Mouse (Mus musculus) MEL (cell line): ENCODE measurements around the gene Slc25a21. TPM values are rescaled to one million over a fixed set of nuclear protein-coding genes. Genes with fewer than 3 reads are reported as not detected.
A peak's percentile ranks its signal among the peaks of the same experiment; 100 is the strongest.

ENCODE experiments used
- DNase-seq: peaks from one replicate; pipeline ENCODE4 v3.0.0; 2011; ENCODE audit warnings: low read depth, low spot score
- H3K27ac ChIP-seq: 2 replicates; pipeline ENCODE4 v1.5.1; 2012; ENCODE audit warnings: low read depth, mild to moderate bottlenecking, control low read depth, low read length, moderate library complexity; ENCODE audit not compliant: control insufficient read depth
- H3K27me3 ChIP-seq, 2 experiments: fragments of 150-350 bp in 1 of 2; sonication (generic) in 1 of 2; 2 replicates each; pipeline ENCODE4 v1.6.1; 2012; ENCODE audit warnings: low read length in 2 of 2, mild to moderate bottlenecking in 2 of 2, improper control_type of control experiment in 1 of 2, moderate library complexity in 1 of 2; ENCODE audit not compliant: insufficient read depth in 2 of 2, control insufficient read depth in 1 of 2
- H3K36me3 ChIP-seq, 2 experiments: 2 replicates each; pipeline ENCODE4 v1.6.1; 2012 to 2014; ENCODE audit warnings: low read length in 2 of 2, improper control_type of control experiment in 1 of 2, inconsistent platforms in 1 of 2, mild to moderate bottlenecking in 1 of 2; ENCODE audit not compliant: insufficient read depth in 2 of 2, control insufficient read depth in 1 of 2
- H3K4me1 ChIP-seq, 2 experiments: fragments of 150-350 bp in 1 of 2; sonication (generic) in 1 of 2; 2 replicates each; pipeline ENCODE4 v1.6.1; 2012; ENCODE audit warnings: low read length in 2 of 2, improper control_type of control experiment in 1 of 2, mild to moderate bottlenecking in 1 of 2; ENCODE audit not compliant: insufficient read depth in 2 of 2, control insufficient read depth in 1 of 2
- H3K4me3 ChIP-seq, 2 experiments: fragments of 150-350 bp in 1 of 2; sonication (generic) in 1 of 2; 2 replicates each; pipeline ENCODE4 v1.5.1; 2012; ENCODE audit warnings: low read depth in 2 of 2, low read length in 2 of 2, mild to moderate bottlenecking in 2 of 2, moderate library complexity in 2 of 2, control low read depth in 1 of 2, improper control_type of control experiment in 1 of 2; ENCODE audit not compliant: control insufficient read depth in 1 of 2, insufficient read depth in 1 of 2
- H3K79me2 ChIP-seq: 2 replicates; pipeline ENCODE4 v1.6.1; 2012; ENCODE audit warnings: mild to moderate bottlenecking, low read length, moderate library complexity; ENCODE audit not compliant: control insufficient read depth, poor library complexity, insufficient read depth
- H3K9ac ChIP-seq: 2 replicates; pipeline ENCODE4 v1.6.1; 2012; ENCODE audit warnings: low read depth, mild to moderate bottlenecking, control low read depth, low read length, moderate library complexity; ENCODE audit not compliant: control insufficient read depth, poor library complexity, severe bottlenecking
- H3K9me3 ChIP-seq: fragments of 150-350 bp; sonication (generic); replicated peaks from 2 replicates; pipeline ENCODE4 v1.6.1; 2012; ENCODE audit warnings: mild to moderate bottlenecking, low read length, improper control_type of control experiment, moderate library complexity; ENCODE audit not compliant: insufficient read depth
- CHD1 ChIP-seq: IDR thresholded peaks from 2 replicates; pipeline ENCODE4 v1.6.1; 2012; ENCODE audit warnings: low read depth, mild to moderate bottlenecking, inconsistent platforms, low read length, improper control_type of control experiment
- ELF1 ChIP-seq: IDR thresholded peaks from 2 replicates; pipeline ENCODE4 v1.6.1; 2014; ENCODE audit warnings: low read depth, mild to moderate bottlenecking, inconsistent platforms, low read length, improper control_type of control experiment, moderate library complexity
- EP300 ChIP-seq, 2 experiments: IDR thresholded peaks; 2 replicates each; pipeline ENCODE4 v1.6.1; 2011; ENCODE audit warnings: improper control_type of control experiment in 2 of 2, low read length in 2 of 2, low read depth in 1 of 2, mild to moderate bottlenecking in 1 of 2
- GABPA ChIP-seq: IDR thresholded peaks from 2 replicates; pipeline ENCODE4 v1.6.1; 2012; ENCODE audit warnings: low read depth, mild to moderate bottlenecking, inconsistent platforms, low read length, improper control_type of control experiment, moderate library complexity
- GATA1 ChIP-seq: IDR thresholded peaks from 2 replicates; pipeline ENCODE4 v1.6.1; 2011; ENCODE audit warnings: low read depth, low read length, improper control_type of control experiment
- HCFC1 ChIP-seq: IDR thresholded peaks from 2 replicates; pipeline ENCODE4 v1.6.1; 2012; ENCODE audit warnings: low read depth, mild to moderate bottlenecking, inconsistent platforms, low read length, improper control_type of control experiment, moderate library complexity
- KAT2A ChIP-seq: conservative IDR thresholded peaks from 2 replicates; pipeline ENCODE4 v1.6.1; 2012; ENCODE audit warnings: low read depth, low read length, improper control_type of control experiment, inconsistent platforms
- MAFK ChIP-seq: IDR thresholded peaks from 2 replicates; pipeline ENCODE4 v1.6.1; 2011; ENCODE audit warnings: low read depth, mild to moderate bottlenecking, low read length, improper control_type of control experiment, borderline replicate concordance
- MAX ChIP-seq: IDR thresholded peaks from 2 replicates; pipeline ENCODE4 v1.6.1; 2011; ENCODE audit warnings: low read length, improper control_type of control experiment
- MYB ChIP-seq: IDR thresholded peaks from 2 replicates; pipeline ENCODE4 v1.6.1; 2011; ENCODE audit warnings: mild to moderate bottlenecking, low read depth, low read length, improper control_type of control experiment
- MYC ChIP-seq: IDR thresholded peaks from 2 replicates; pipeline ENCODE4 v1.6.1; 2011; ENCODE audit warnings: low read depth, mild to moderate bottlenecking, low read length, improper control_type of control experiment, moderate library complexity
- NELFE ChIP-seq: IDR thresholded peaks from 2 replicates; pipeline ENCODE4 v1.6.1; 2011; ENCODE audit warnings: low read depth, low read length, improper control_type of control experiment
- NRF1 ChIP-seq: IDR thresholded peaks from 2 replicates; pipeline ENCODE4 v1.6.1; 2014; ENCODE audit warnings: low read depth, mild to moderate bottlenecking, inconsistent platforms, low read length, improper control_type of control experiment, moderate library complexity; ENCODE audit not compliant: poor library complexity, insufficient read depth, severe bottlenecking
- POLR2A ChIP-seq, 2 experiments: IDR thresholded peaks; 2 replicates each; pipeline ENCODE4 v1.6.1; 2011 to 2012; ENCODE audit warnings: low read length in 2 of 2, mild to moderate bottlenecking in 2 of 2, control low read depth in 1 of 2, improper control_type of control experiment in 1 of 2, low read depth in 1 of 2, moderate library complexity in 1 of 2; ENCODE audit not compliant: control insufficient read depth in 1 of 2, insufficient read depth in 1 of 2, poor library complexity in 1 of 2
- POLR2AphosphoS5 ChIP-seq: IDR thresholded peaks from 2 replicates; pipeline ENCODE4 v1.6.1; 2012; ENCODE audit warnings: low read depth, borderline replicate concordance, mild to moderate bottlenecking, inconsistent platforms, low read length, moderate library complexity, mixed read lengths
- RAD21 ChIP-seq: IDR thresholded peaks from 2 replicates; pipeline ENCODE4 v1.6.1; 2011; ENCODE audit warnings: mild to moderate bottlenecking, low read depth, low read length, improper control_type of control experiment
- SIN3A ChIP-seq: IDR thresholded peaks from 2 replicates; pipeline ENCODE4 v1.6.1; 2012; ENCODE audit warnings: low read length, improper control_type of control experiment, inconsistent platforms
- TAL1 ChIP-seq: IDR thresholded peaks from 2 replicates; pipeline ENCODE4 v1.6.1; 2012; ENCODE audit warnings: mild to moderate bottlenecking, inconsistent platforms, low read length, moderate library complexity, mixed read lengths
- TBP ChIP-seq: IDR thresholded peaks from 2 replicates; pipeline ENCODE4 v1.8.0; 2011; ENCODE audit warnings: low read depth, low read length, improper control_type of control experiment
- TCF12 ChIP-seq: IDR thresholded peaks from 2 replicates; pipeline ENCODE4 v1.6.1; 2014; ENCODE audit warnings: low read depth, mild to moderate bottlenecking, inconsistent platforms, low read length, improper control_type of control experiment, moderate library complexity
- UBTF ChIP-seq: IDR thresholded peaks from 2 replicates; pipeline ENCODE4 v1.6.1; 2012; ENCODE audit warnings: low read depth, mild to moderate bottlenecking, inconsistent platforms, low read length, improper control_type of control experiment, moderate library complexity, borderline replicate concordance; ENCODE audit not compliant: insufficient read depth
- USF1 ChIP-seq: IDR thresholded peaks from 2 replicates; pipeline ENCODE4 v1.6.1; 2014; ENCODE audit warnings: low read depth, mild to moderate bottlenecking, inconsistent platforms, low read length, improper control_type of control experiment, moderate library complexity
- USF2 ChIP-seq, 2 experiments: IDR thresholded peaks; 2 replicates each; pipeline ENCODE4 v1.6.1; 2011 to 2012; ENCODE audit warnings: improper control_type of control experiment in 2 of 2, low read length in 2 of 2, borderline replicate concordance in 1 of 2, inconsistent platforms in 1 of 2, low read depth in 1 of 2, mild to moderate bottlenecking in 1 of 2; ENCODE audit not compliant: insufficient read depth in 1 of 2
- ZC3H11A ChIP-seq: IDR thresholded peaks from 2 replicates; pipeline ENCODE4 v1.6.1; 2012; ENCODE audit warnings: low read depth, mild to moderate bottlenecking, inconsistent platforms, low read length, improper control_type of control experiment
- ZMIZ1 ChIP-seq: IDR thresholded peaks from 2 replicates; pipeline ENCODE4 v1.6.1; 2012; ENCODE audit warnings: low read depth, mild to moderate bottlenecking, inconsistent platforms, low read length, improper control_type of control experiment, moderate library complexity
- polyA plus RNA-seq, 2 experiments: library from polyadenylated mRNA; stranded (reverse) in 1 of 2; unstranded in 1 of 2; fragments of >175 nt in 1 of 2; fragments of >200 nt in 1 of 2; gene quantifications; 2 replicates each; pipeline versions ENCODE4 v1.2.1 to v1.2.4; 2012; ENCODE audit warnings: low replicate concordance in 2 of 2, low read depth in 1 of 2; ENCODE audit not compliant: insufficient read length in 2 of 2, insufficient read depth in 1 of 2, missing spikeins in 1 of 2
- total RNA-seq: library from RNA; depleted of rRNA; stranded (reverse); fragments of 300-350 nt; gene quantifications from 2 replicates; pipeline ENCODE4 v1.2.3, GENCODE M21; 2012

Slc25a21 gene
- total and polyA plus RNA-seq, 3 experiments: 14.7 to 18.3 TPM; not detected in 1

DNA sequence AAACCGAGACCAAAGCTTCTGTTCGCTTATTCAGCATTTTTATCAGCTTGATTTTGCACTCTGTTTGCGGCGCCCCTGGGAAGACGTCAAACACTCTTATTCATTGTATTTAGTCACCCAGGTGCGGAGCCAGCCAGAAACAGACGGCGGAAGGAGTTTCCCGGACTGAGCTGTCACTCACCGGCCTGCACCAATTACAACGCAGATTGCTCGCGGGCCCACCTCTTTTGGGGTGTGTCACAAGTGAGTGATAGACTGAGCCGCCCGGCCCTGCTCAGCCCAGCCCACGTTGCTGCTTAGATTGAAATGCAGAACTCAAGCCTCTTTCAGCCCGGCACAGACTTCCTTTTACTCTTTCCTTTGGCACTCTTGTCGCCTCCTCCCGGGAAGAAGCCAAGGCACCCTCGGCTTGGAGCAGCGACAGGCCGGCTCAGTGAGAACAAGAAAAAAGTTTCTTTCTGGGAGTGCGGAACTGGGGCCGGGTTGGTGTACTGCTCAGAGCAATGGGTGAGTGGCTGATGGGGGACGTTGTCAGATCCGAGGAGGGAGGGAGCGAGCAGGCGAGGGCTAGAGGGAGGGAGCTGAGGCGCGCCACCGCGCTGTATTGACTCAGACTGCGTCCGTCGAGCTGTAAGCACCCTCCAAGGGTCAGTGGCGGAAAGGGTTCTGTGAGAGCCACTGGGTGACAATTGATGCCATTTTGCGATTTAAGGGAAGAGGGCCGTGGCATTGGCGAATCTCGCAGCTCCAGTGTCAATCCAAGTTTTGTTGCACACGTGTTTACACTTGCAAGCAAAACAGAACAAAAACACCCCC lies 501.7 kb downstream of the Slc25a21 start (continued):
- TF ChIP-seq USF1: no peak
- 0 out of 2 replicates have a peak, but pooled peaks have one; percentile 12 for TF ChIP-seq NRF1

DNA sequence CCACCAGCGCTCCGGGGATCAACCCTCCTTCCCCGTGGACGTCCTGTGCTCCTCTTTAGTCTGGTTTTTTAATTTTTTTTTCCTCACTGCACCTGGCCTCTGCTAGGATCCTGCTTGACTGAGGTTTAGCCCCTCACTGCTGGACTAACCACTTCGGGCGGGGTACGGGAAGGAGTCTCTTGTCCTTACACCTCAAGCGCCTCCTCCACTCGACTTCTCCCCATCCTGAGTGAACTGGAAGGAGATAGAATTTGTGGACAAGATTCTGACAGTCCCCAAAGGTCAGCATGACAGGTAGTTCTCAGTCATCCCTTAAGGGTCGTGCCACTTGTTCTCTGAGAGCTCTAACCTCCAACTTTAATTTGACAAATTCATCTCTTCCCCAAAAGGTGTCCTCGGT lies 502.3 kb downstream of the Slc25a21 start:
- no peaks in the 10 kb centered on the region for H3K27me3 ChIP-seq
- peaks cover 4% of the 10 kb centered on the region for H3K79me2 ChIP-seq
- no peak for TF ChIP-seq ZC3H11A
- TF ChIP-seq NELFE: no peak
- no peak for TF ChIP-seq RAD21
- TF ChIP-seq TAL1: no peak
- no peak for TF ChIP-seq MYB
- no peak for TF ChIP-seq ELF1
- TF ChIP-seq MAFK: no peak
- TF ChIP-seq GATA1: no peak
- TF ChIP-seq TCF12: no peak
- TF ChIP-seq, all 39 proteins: peak for 0
- H3K4me3 ChIP-seq: peak overlapping the region; percentile 56 to 81
- peak overlapping the region; percentile 55 for H3K9ac ChIP-seq
- H3K9me3 ChIP-seq: no peaks in the 10 kb centered on the region
- H3K27ac ChIP-seq: peak overlapping the region; percentile 3; the same call in 1 of the 2 replicates
- peaks cover 0 to 6% of the 10 kb centered on the region in 2 experiments; a peak in 1 of 4 replicates for H3K36me3 ChIP-seq
- H3K4me1 ChIP-seq: peaks cover 3 to 13% of the 10 kb centered on the region in 2 experiments; a peak in 3 of 4 replicates
- no peak for DNase-seq

DNA sequence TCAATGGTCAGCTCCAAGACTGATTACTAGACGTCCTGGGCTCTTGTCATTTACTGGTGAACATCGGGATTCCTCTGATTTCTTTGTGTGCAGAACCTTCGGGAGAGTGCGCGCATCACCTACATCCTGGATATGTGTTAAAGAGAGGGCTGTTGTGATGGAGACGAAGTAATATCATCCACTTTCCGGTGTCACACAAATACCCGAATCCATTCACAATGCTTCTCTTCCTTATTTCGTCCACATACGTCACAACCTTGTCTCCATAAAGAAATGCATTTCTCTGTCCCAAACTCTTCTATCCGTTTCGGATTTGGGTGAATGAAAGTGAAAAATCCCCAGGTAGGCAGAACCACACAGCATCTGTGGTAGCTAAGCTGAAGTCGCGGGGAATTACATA lies 502.9 kb downstream of the Slc25a21 start:
- no peak overlapping the region for H3K27ac ChIP-seq
- DNase-seq: no peak
- H3K27me3 ChIP-seq: no peaks in the 10 kb centered on the region
- H3K79me2 ChIP-seq: peaks cover 4% of the 10 kb centered on the region
- H3K9ac ChIP-seq: no peak overlapping the region
- H3K36me3 ChIP-seq: peaks cover 0 to 6% of the 10 kb centered on the region in 2 experiments; a peak in 1 of 4 replicates
- H3K4me3 ChIP-seq: no peak overlapping the region
- H3K9me3 ChIP-seq: no peaks in the 10 kb centered on the region
- TF ChIP-seq MYB (no peak), UBTF (no peak), ZC3H11A (no peak), SIN3A (no peak), GABPA (no peak), KAT2A (no peak), NELFE (no peak), USF2 (IDR thresholded peaks at IDR 0.05; ENCODE audit: borderline replicate concordance in 1 of 2, insufficient read depth in 1 of 2, low read depth in 1 of 2, low read length in 2 of 2) (no peak), ZMIZ1 (no peak), POLR2AphosphoS5 (no peak), TBP (no peak), HCFC1 (no peak), POLR2A (IDR thresholded peaks at IDR 0.05; ENCODE audit: control insufficient read depth in 1 of 2, insufficient read depth in 1 of 2, low read depth in 1 of 2, low read length in 2 of 2, poor library complexity in 1 of 2) (no peak), CHD1 (no peak), MYC (no peak), EP300 (IDR thresholded peaks at IDR 0.05; ENCODE audit: low read depth in 1 of 2, low read length in 2 of 2) (no peak), NRF1 (no peak), MAX (no peak)
- H3K4me1 ChIP-seq: peaks cover 3 to 15% of the 10 kb centered on the region in 2 experiments; a peak in 3 of 4 replicates
